Mouse (Mus musculus) liver, postnatal 0 days (tissue): ENCODE data around the gene 2310057M21Rik.
A peak's percentile ranks its signal among the peaks of the same experiment; 100 is the strongest.

Experiments used
- CTCF ChIP-seq: sonication (generic); IDR thresholded peaks from 2 replicates; pipeline ENCODE4 v1.5.1; 2016; ENCODE audit warnings: antibody characterized with exemption, low read depth
- EP300 ChIP-seq: IDR thresholded peaks from 2 replicates; pipeline ENCODE4 v1.6.1; 2016; ENCODE audit warnings: antibody characterized with exemption, low read depth, mild to moderate bottlenecking

DNA sequence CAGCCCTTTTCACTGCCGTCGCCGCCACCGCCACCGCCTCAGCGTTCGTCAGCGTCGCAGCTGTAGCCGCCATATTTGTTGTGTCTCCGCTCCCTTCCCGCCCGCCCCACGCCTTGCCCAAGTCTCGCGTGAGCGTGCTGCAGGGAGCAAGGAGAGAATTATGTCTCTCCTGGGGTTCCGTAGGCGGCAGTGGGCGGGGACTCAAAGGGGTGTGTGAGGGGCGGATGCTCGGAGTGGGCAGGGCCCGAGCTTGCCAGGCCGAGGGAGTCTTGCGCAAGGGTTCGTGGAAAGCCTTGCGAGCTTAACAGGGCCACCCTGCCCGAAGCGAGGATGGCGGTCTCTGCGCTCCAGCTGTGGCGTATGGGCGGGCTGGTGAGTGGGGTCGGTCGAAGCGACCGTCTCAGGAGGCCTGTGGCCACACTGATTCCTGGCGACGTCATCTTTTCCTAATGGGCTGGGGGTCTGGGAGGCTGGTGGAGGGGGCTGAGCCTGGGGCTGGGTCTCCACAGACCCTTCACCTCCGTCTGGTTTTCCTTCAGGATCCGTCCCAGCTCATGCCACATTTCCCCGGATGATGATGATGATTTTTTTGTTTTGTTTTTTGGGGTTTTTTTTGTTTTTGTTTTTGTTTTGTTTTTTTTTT is 48.0 kb upstream of the 2310057M21Rik start, which contains the start of the genes Ikzf5 and Acadsb:
- TF ChIP-seq CTCF (no peak), EP300 (peak; percentile 91)
